Mouse (Mus musculus): ENCODE data around the gene Mepce.

- TF ChIP-seq GATA1 (IDR thresholded peaks at IDR 0.05; ENCODE audit: borderline replicate concordance, low read length) (no peak), CTCF (IDR thresholded peaks at IDR 0.05; ENCODE audit: low read depth, low read length) (no peak), POLR2AphosphoS5 (IDR thresholded peaks at IDR 0.05; ENCODE audit: insufficient replicate concordance, low read depth, low read length) (no peak), TAL1 (conservative IDR thresholded peaks at IDR 0.05; ENCODE audit: low read depth, low read length) (no peak), GATA2 (IDR thresholded peaks at IDR 0.05; ENCODE audit: borderline replicate concordance, low read depth, low read length) (no peak)
These were observed 41.1 kb downstream of the Mepce start for GRCm38 (mm10) chr5:137746282-137746850.
